Mouse (Mus musculus): Measurements from ENCODE around the gene Ptprg. TPM values are rescaled to one million over a fixed set of nuclear protein-coding genes. Genes with fewer than 3 reads are reported as not detected.

Gene Ptprg
- polyA plus RNA-seq, 1 experiment from 2014 or later = 33.7 TPM

DNA sequence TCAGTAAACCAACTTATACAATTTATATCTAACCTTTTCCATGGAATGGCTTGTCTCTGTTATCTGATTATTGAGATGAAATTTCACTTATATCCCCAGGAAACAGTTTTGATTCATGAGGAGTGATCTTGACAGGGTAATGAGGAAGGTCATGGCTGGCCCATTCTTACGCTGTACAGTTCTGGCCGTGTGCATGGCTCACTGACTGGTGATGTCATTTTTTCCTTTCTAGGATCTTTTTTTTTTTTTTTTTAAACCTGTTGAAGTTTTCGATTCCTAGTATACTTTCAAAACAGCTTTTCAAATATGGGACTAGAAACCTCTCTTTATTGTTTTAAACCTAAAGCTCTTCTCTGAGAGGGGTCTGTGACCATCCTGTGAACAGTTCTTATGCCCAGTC, 626.8 kb downstream of the Ptprg start:
- no peaks in the 10 kb centered on the region for H3K36me3 ChIP-seq (ENCODE audit: control insufficient read depth, insufficient read depth, low read length)
- H3K27me3 ChIP-seq (ENCODE audit: control insufficient read depth, insufficient read depth, low read length) = no peaks in the 10 kb centered on the region
- H3K4me3 ChIP-seq (ENCODE audit: low read depth, low read length) = no peak overlapping the region
- no peak overlapping the region for H3K27ac ChIP-seq (ENCODE audit: low read depth, low read length)
- DNase-seq (ENCODE audit: low spot score, missing footprints) = no peak
- no peak for ATAC-seq (ENCODE audit: low FRiP score)
- no peak overlapping the region for H3K9ac ChIP-seq (ENCODE audit: low read length)
- no peaks in the 10 kb centered on the region for H3K9me3 ChIP-seq (ENCODE audit: control insufficient read depth, low read length)
- 88% methylated on average over 3 of the region's 3 CpGs for WGBS
- peaks cover 6% of the 10 kb centered on the region; the same call in 1 of the 2 replicates for H3K4me1 ChIP-seq (ENCODE audit: control insufficient read depth, insufficient read depth, low read length)
- no peak overlapping the region for H3K4me2 ChIP-seq

- Histone ChIP-seq H3K27me3 (ENCODE audit: control insufficient read depth, insufficient read depth, low read length) (no peaks in the 10 kb centered on the region), H3K4me3 (ENCODE audit: low read depth, low read length) (no peak overlapping the region), H3K4me2 (no peak overlapping the region), H3K36me3 (ENCODE audit: control insufficient read depth, insufficient read depth, low read length) (no peaks in the 10 kb centered on the region), H3K9me3 (ENCODE audit: control insufficient read depth, low read length) (no peaks in the 10 kb centered on the region), H3K27ac (ENCODE audit: low read depth, low read length) (no peak overlapping the region), H3K9ac (ENCODE audit: low read length) (no peak overlapping the region), H3K4me1 (ENCODE audit: control insufficient read depth, insufficient read depth, low read length) (peaks cover 11% of the 10 kb centered on the region)
- WGBS = 80% methylated on average over 4 of the region's 4 CpGs
- ATAC-seq (ENCODE audit: low FRiP score) (no peak), DNase-seq (ENCODE audit: low spot score, missing footprints) (no peak)
These were observed 631.7 kb downstream of the Ptprg start for GRCm38 (mm10) chr14:12185040-12185439.

DNA sequence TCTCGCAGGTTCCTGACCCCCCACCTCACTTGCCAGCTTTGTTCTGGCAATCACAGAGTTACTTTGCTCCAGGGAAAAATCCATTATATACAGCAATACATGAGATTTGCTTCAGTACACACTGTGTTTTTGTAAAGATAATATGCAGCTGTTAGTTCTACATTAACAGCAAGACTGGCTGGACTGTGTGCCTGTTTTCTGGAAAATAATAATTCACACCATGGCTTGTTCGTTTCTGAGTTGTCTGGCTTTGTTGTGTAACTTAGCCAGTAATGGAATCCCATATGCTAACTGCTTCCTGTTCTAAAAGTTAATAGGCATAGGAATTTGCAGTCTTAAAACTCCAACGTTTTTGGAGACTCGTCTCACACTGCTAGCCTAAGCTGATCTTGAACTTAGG, 635.0 kb downstream of the Ptprg start:
- DNase-seq (ENCODE audit: low spot score, missing footprints) (no peak), ATAC-seq (ENCODE audit: low FRiP score) (no peak)
- Histone ChIP-seq H3K4me2 (no peak overlapping the region), H3K9ac (ENCODE audit: low read length) (no peak overlapping the region), H3K36me3 (ENCODE audit: control insufficient read depth, insufficient read depth, low read length) (no peaks in the 10 kb centered on the region), H3K27me3 (ENCODE audit: control insufficient read depth, insufficient read depth, low read length) (no peaks in the 10 kb centered on the region), H3K27ac (ENCODE audit: low read depth, low read length) (no peak overlapping the region), H3K4me1 (ENCODE audit: control insufficient read depth, insufficient read depth, low read length) (peaks cover 18% of the 10 kb centered on the region), H3K4me3 (ENCODE audit: low read depth, low read length) (no peak overlapping the region), H3K9me3 (ENCODE audit: control insufficient read depth, low read length) (no peaks in the 10 kb centered on the region)
- WGBS = 62% methylated on average over 4 of the region's 4 CpGs

DNA sequence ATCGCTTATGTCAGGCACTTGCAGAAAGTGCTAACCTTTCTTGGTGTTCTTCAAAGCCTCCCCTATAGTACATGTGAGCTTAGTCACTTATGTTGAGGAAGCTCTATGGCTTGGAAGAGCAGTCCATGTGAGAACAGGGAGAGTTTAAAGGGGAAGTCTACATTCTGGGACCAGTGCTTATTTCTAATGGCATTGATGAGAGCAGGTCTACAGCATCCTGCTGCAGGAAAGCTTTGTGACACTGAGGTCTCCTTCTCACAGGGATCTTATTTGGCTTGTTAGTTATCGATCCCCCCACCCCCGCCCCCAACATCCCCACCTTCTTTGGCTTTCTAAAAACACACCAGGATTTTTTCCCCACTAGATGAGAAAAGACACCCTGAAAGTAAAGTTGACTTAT, 635.9 kb downstream of the Ptprg start:
- peak overlapping the region; percentile 33; the same call in 1 of the 2 replicates for H3K4me2 ChIP-seq
- H3K36me3 ChIP-seq (ENCODE audit: control insufficient read depth, insufficient read depth, low read length) = no peaks in the 10 kb centered on the region
- no peaks in the 10 kb centered on the region for H3K9me3 ChIP-seq (ENCODE audit: control insufficient read depth, low read length)
- 63% methylated on average over 3 of the region's 3 CpGs for WGBS
- no peak for DNase-seq (ENCODE audit: low spot score, missing footprints)
- no peaks in the 10 kb centered on the region for H3K27me3 ChIP-seq (ENCODE audit: control insufficient read depth, insufficient read depth, low read length)
- H3K9ac ChIP-seq (ENCODE audit: low read length) = peak overlapping the region; percentile 0
- ATAC-seq (ENCODE audit: low FRiP score) = peak; percentile 65
- no peak overlapping the region for H3K4me3 ChIP-seq (ENCODE audit: low read depth, low read length)
- peaks cover 18% of the 10 kb centered on the region for H3K4me1 ChIP-seq (ENCODE audit: control insufficient read depth, insufficient read depth, low read length)
- H3K27ac ChIP-seq (ENCODE audit: low read depth, low read length) = peak overlapping the region; percentile 59; the same call in 1 of the 2 replicates

DNA sequence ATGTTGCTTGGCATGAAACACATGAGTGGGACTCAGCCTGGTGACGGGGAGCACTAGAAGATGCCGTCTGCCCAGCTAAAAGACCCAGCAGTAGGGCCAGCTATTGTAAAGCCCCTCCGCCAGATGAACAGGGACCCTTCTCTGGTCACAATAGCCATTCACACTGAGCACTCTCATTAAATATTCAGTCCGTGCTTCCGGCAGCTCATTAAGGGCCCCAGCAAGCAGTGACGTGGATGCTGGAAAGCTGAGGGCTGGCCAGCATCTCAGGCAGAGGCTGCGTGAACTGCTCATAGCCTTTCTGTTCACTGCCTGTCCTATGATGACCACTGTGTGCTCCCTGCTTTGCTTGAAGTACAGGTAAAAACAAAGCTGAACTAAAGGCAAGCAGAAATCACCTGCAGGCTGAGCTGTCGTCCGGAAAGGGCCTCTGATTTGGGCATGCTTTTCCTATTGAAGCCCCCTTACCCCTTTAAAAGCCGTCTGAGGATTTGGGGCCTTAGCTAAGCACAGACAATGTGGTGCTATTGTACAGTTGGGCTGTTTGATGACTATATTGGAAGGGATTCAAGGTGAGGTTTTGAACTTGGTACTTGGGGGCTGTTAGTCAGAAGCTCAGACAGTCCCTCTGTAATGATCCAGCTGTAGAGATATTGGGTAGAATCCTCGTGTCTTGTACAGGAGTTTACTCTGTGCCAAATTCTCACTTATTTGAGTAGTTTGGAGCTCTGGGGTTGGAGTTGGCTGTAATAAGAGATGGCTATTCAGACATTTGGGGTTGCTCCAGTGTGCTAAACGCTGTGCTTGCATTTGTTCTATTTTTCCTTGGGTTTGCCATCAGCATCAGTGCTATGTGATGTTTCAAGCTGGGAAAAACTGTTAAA, 636.6 kb downstream of the Ptprg start:
- no peak overlapping the region; the same call in 1 of the 2 replicates for H3K4me3 ChIP-seq (ENCODE audit: low read depth, low read length)
- peak overlapping the region; percentile 28; the same call in 1 of the 2 replicates for H3K9ac ChIP-seq (ENCODE audit: low read length)
- peaks cover 18% of the 10 kb centered on the region for H3K4me1 ChIP-seq (ENCODE audit: control insufficient read depth, insufficient read depth, low read length)

GRCm38 (mm10) chr14:12191076-12191475, 637.7 kb downstream of the Ptprg start:
- 90% methylated on average over 6 of the region's 6 CpGs for WGBS
- H3K9me3 ChIP-seq (ENCODE audit: control insufficient read depth, low read length) = no peaks in the 10 kb centered on the region
- ATAC-seq (ENCODE audit: low FRiP score) (no peak), DNase-seq (ENCODE audit: low spot score, missing footprints) (peak; percentile 72)
- no peaks in the 10 kb centered on the region for H3K27me3 ChIP-seq (ENCODE audit: control insufficient read depth, insufficient read depth, low read length)
- peak overlapping the region; percentile 33; the same call in 1 of the 2 replicates for H3K4me2 ChIP-seq
- peaks cover 18% of the 10 kb centered on the region for H3K4me1 ChIP-seq (ENCODE audit: control insufficient read depth, insufficient read depth, low read length)
- no peaks in the 10 kb centered on the region for H3K36me3 ChIP-seq (ENCODE audit: control insufficient read depth, insufficient read depth, low read length)
- no peak overlapping the region for H3K9ac ChIP-seq (ENCODE audit: low read length)
- no peak overlapping the region; the same call in 1 of the 2 replicates for H3K4me3 ChIP-seq (ENCODE audit: low read depth, low read length)
- no peak overlapping the region for H3K27ac ChIP-seq (ENCODE audit: low read depth, low read length)

More for the DNA sequence above, 636.6 kb downstream of the Ptprg start:
- no peaks in the 10 kb centered on the region for H3K36me3 ChIP-seq (ENCODE audit: control insufficient read depth, insufficient read depth, low read length)
- peak overlapping the region; percentile 59 for H3K27ac ChIP-seq (ENCODE audit: low read depth, low read length)
- H3K4me2 ChIP-seq = peak overlapping the region; percentile 33
- DNase-seq (ENCODE audit: low spot score, missing footprints) (peak; percentile 95), ATAC-seq (ENCODE audit: low FRiP score) (peak; percentile 96)
- WGBS = 23% methylated on average over 12 of the region's 12 CpGs
- no peaks in the 10 kb centered on the region for H3K9me3 ChIP-seq (ENCODE audit: control insufficient read depth, low read length)
- H3K27me3 ChIP-seq (ENCODE audit: control insufficient read depth, insufficient read depth, low read length) = no peaks in the 10 kb centered on the region

DNA sequence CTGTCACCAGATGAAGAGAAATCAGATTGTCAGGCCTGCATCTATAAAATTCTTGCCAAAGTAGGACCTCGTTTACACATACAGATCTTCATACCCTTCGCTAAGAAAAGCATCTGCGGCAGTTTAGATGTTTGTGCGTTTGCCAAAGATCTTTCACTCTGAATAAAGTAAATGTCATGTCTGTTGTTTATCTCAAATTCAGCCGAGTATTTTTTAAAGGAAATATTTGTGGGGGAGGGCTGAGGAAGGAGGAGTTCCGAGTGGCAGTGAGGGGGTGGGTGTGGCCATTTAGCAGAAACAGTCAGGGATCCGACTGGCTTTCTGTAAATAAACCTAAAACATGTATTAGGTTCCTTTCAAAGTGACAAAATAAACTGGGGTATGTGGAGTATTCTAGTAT, 645.4 kb downstream of the Ptprg start:
- DNase-seq (ENCODE audit: low spot score, missing footprints) (no peak), ATAC-seq (ENCODE audit: low FRiP score) (no peak)

GRCm38 (mm10) chr14:12199956-12200950, 646.9 kb downstream of the Ptprg start:
- Histone ChIP-seq H3K4me2 (no peak overlapping the region), H3K27me3 (ENCODE audit: control insufficient read depth, insufficient read depth, low read length) (no peaks in the 10 kb centered on the region), H3K9me3 (ENCODE audit: control insufficient read depth, low read length) (no peaks in the 10 kb centered on the region), H3K4me1 (ENCODE audit: control insufficient read depth, insufficient read depth, low read length) (peaks cover 3% of the 10 kb centered on the region; the same call in 1 of the 2 replicates), H3K9ac (ENCODE audit: low read length) (no peak overlapping the region), H3K4me3 (ENCODE audit: low read depth, low read length) (no peak overlapping the region), H3K27ac (ENCODE audit: low read depth, low read length) (peak overlapping the region; percentile 42; the same call in 1 of the 2 replicates), H3K36me3 (ENCODE audit: control insufficient read depth, insufficient read depth, low read length) (no peaks in the 10 kb centered on the region)
- peak; percentile 38; the same call in 1 of the 2 replicates for ATAC-seq (ENCODE audit: low FRiP score)
- 79% methylated on average over 13 of the region's 13 CpGs for WGBS
- DNase-seq (ENCODE audit: low spot score, missing footprints) = no peak

More for the DNA sequence above, 645.4 kb downstream of the Ptprg start:
- no peak overlapping the region for H3K9ac ChIP-seq (ENCODE audit: low read length)
- H3K4me1 ChIP-seq (ENCODE audit: control insufficient read depth, insufficient read depth, low read length) = peaks cover 3% of the 10 kb centered on the region; the same call in 1 of the 2 replicates
- no peak overlapping the region for H3K27ac ChIP-seq (ENCODE audit: low read depth, low read length)
- no peak overlapping the region for H3K4me2 ChIP-seq
- no peaks in the 10 kb centered on the region for H3K9me3 ChIP-seq (ENCODE audit: control insufficient read depth, low read length)
- H3K36me3 ChIP-seq (ENCODE audit: control insufficient read depth, insufficient read depth, low read length) = no peaks in the 10 kb centered on the region
- H3K4me3 ChIP-seq (ENCODE audit: low read depth, low read length) = no peak overlapping the region
- H3K27me3 ChIP-seq (ENCODE audit: control insufficient read depth, insufficient read depth, low read length) = no peaks in the 10 kb centered on the region
- WGBS = 78% methylated on average over 7 of the region's 7 CpGs

Data from midbrain, embryonic 11.5 days (tissue).